Mouse (Mus musculus): ENCODE measurements at regions not wholly inside any gene's neighbourhood (a gene's known extent, or its start where the extent isn't known, plus 50 kb on each side); places are given as distances from the start of the nearest gene placed in this dataset.
A peak's percentile ranks its signal among the peaks of the same experiment; 100 is the strongest.

DNA sequence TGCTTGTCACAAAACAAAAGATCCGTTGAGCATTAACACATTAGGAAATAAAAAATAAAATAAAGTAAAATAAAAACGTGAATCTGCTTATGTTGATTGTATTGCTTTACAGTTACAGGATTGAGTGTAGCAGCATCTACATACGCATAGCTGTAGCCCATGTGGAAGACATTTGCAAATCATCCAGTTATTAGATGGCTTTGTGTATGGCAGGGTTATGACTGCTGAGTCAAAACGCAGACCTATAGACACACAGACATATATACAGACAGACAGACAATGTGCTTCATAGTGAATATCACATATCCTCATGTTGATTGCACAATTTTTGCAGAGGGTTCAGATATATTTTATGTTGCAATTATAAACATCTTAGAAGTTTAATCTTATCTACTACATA lies 64.5 kb downstream of the Gm11146 start:
- Histone ChIP-seq H3K9me3 (no peaks in the 10 kb centered on the region), H3K36me3 (no peaks in the 10 kb centered on the region), H3K27me3 (ENCODE audit: insufficient read depth, poor library complexity, severe bottlenecking) (no peaks in the 10 kb centered on the region), H3K27ac (peak overlapping the region; percentile 79), H3K4me3 (no peak overlapping the region), H3K4me1 (replicated peaks) (peaks cover 11% of the 10 kb centered on the region)
- no peak for DNase-seq (ENCODE audit: low spot score)
- WGBS: 83% methylated on average over 4 of the region's 4 CpGs

DNA sequence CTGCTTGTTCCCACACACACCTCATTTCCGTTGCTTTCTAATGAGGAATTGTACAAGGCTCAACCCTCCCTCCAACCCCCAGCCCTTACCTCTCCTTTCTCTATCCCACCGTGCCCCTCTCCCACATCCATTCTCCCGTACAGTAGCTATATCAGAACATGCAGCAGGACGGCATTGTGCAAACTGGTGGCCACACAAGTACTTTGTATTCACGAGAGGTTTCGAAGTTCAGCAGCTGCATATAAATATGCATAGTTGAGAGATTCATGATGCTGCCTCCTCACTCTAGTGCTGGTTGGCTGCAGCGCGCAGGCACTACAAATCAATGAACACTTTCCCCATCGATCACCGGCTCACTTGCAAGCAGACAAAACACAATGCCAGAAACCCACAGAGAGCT lies 65.1 kb downstream of the Gm11146 start:
- Histone ChIP-seq H3K27ac (peak overlapping the region; percentile 79), H3K36me3 (no peaks in the 10 kb centered on the region), H3K9me3 (no peaks in the 10 kb centered on the region), H3K4me3 (peak overlapping the region; percentile 26), H3K27me3 (ENCODE audit: insufficient read depth, poor library complexity, severe bottlenecking) (no peaks in the 10 kb centered on the region), H3K4me1 (replicated peaks) (peaks cover 11% of the 10 kb centered on the region)
- 66% methylated on average over 10 of the region's 10 CpGs for WGBS
- DNase-seq (ENCODE audit: low spot score): peak; percentile 30

GRCm38 (mm10) chr16:77536314-77536713 lies 65.6 kb downstream of the Gm11146 start:
- DNase-seq (ENCODE audit: low spot score): no peak
- Histone ChIP-seq H3K9me3 (no peaks in the 10 kb centered on the region), H3K4me1 (replicated peaks) (peaks cover 11% of the 10 kb centered on the region), H3K27me3 (ENCODE audit: insufficient read depth, poor library complexity, severe bottlenecking) (no peaks in the 10 kb centered on the region), H3K27ac (peak overlapping the region; percentile 79), H3K4me3 (peak overlapping the region; percentile 26), H3K36me3 (no peaks in the 10 kb centered on the region)
- WGBS: 73% methylated on average over 6 of the region's 6 CpGs

- WGBS: 80% methylated on average over 3 of the region's 3 CpGs
- no peak for DNase-seq (ENCODE audit: low spot score)
Observed at GRCm38 (mm10) chr16:77535021-77535420, 66.9 kb downstream of the Gm11146 start.

DNA sequence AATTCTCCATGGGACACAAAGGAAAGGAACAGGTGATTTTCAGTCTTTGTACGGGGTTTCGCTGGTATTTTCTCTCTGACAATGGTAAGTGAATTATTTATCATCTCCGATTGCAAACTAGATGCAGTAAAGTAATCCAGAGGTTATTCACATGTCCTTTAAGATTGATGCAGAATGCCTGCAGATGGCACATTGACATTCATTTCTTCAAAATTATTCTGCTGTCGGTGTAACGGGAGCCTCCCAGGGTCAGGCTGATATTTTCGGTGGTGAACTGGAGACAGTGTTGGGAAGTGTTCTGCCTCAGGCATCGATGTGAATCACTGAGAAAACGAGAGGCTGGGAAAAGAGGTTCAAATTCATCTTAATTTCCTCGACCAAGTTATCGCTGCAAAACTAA lies 70.3 kb downstream of the Gm11146 start:
- no peaks in the 10 kb centered on the region for H3K27me3 ChIP-seq (ENCODE audit: insufficient read depth, poor library complexity, severe bottlenecking)
- 0 out of 2 replicates have a peak, but pooled peaks cover 5% of the 10 kb centered on the region for H3K9me3 ChIP-seq
- peaks cover 6% of the 10 kb centered on the region for H3K4me1 ChIP-seq (replicated peaks)
- no peak for DNase-seq (ENCODE audit: low spot score)
- 84% methylated on average over 10 of the region's 10 CpGs for WGBS
- no peak overlapping the region for H3K4me3 ChIP-seq
- no peak overlapping the region for H3K27ac ChIP-seq
- H3K36me3 ChIP-seq: peaks cover 26% of the 10 kb centered on the region

More at GRCm38 (mm10) chr16:77535021-77535420, 66.9 kb downstream of the Gm11146 start:
- no peak overlapping the region for H3K27ac ChIP-seq
- H3K4me3 ChIP-seq: no peak overlapping the region
- H3K9me3 ChIP-seq: 0 out of 2 replicates have a peak, but pooled peaks cover 5% of the 10 kb centered on the region
- H3K4me1 ChIP-seq (replicated peaks): peaks cover 11% of the 10 kb centered on the region
- H3K36me3 ChIP-seq: peaks cover 9% of the 10 kb centered on the region
- no peaks in the 10 kb centered on the region for H3K27me3 ChIP-seq (ENCODE audit: insufficient read depth, poor library complexity, severe bottlenecking)

GRCm38 (mm10) chr16:77527951-77528350 lies 73.9 kb downstream of the Gm11146 start:
- Histone ChIP-seq H3K4me3 (no peak overlapping the region), H3K4me1 (replicated peaks) (no peaks in the 10 kb centered on the region), H3K27ac (no peak overlapping the region), H3K36me3 (peaks cover 28% of the 10 kb centered on the region), H3K9me3 (0 out of 2 replicates have a peak, but pooled peaks cover 5% of the 10 kb centered on the region), H3K27me3 (ENCODE audit: insufficient read depth, poor library complexity, severe bottlenecking) (no peaks in the 10 kb centered on the region)
- 89% methylated on average over 1 of the region's 1 CpGs for WGBS
- no peak for DNase-seq (ENCODE audit: low spot score)

DNA sequence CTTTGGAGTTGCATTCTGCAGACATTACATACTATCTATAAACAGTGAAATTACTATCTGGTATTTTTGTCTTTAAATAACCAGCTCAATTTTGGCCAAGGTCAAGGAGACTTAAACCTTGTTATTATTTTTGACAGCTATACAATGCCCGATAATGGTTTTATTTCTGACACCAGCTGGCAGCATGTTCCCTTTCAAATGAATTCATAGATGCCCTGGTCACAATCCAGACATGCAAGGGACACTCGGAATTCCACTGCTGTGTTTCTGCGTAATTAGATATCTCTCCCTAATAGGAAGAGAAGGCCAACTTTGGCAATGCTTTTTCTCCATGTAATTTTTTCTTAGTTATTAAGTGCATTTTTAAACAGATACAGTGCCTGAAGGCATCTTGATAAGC lies 87.3 kb downstream of the Gm11146 start:
- Histone ChIP-seq H3K27ac (no peak overlapping the region), H3K36me3 (peaks cover 9% of the 10 kb centered on the region), H3K4me1 (replicated peaks) (no peaks in the 10 kb centered on the region), H3K9me3 (no peaks in the 10 kb centered on the region), H3K4me3 (no peak overlapping the region), H3K27me3 (ENCODE audit: insufficient read depth, poor library complexity, severe bottlenecking) (no peaks in the 10 kb centered on the region)
- 76% methylated on average over 3 of the region's 3 CpGs for WGBS
- DNase-seq (ENCODE audit: low spot score): no peak

- peaks cover 16% of the 10 kb centered on the region for H3K4me1 ChIP-seq (replicated peaks)
- 90% methylated on average over 5 of the region's 5 CpGs for WGBS
- no peak for DNase-seq (ENCODE audit: low spot score)
- H3K36me3 ChIP-seq: peaks cover 26% of the 10 kb centered on the region
- H3K4me3 ChIP-seq: no peak overlapping the region
- H3K27me3 ChIP-seq (ENCODE audit: insufficient read depth, poor library complexity, severe bottlenecking): no peaks in the 10 kb centered on the region
- H3K27ac ChIP-seq: no peak overlapping the region
- H3K9me3 ChIP-seq: 0 out of 2 replicates have a peak, but pooled peaks cover 6% of the 10 kb centered on the region
Observed at GRCm38 (mm10) chr16:77503556-77503955, 98.3 kb downstream of the Gm11146 start.

GRCm38 (mm10) chr16:77502916-77503315 lies 99.0 kb downstream of the Gm11146 start:
- DNase-seq (ENCODE audit: low spot score): no peak
- H3K9me3 ChIP-seq: 0 out of 2 replicates have a peak, but pooled peaks cover 6% of the 10 kb centered on the region
- H3K4me1 ChIP-seq (replicated peaks): peaks cover 16% of the 10 kb centered on the region
- 84% methylated on average over 5 of the region's 5 CpGs for WGBS
- peaks cover 26% of the 10 kb centered on the region for H3K36me3 ChIP-seq
- H3K27ac ChIP-seq: no peak overlapping the region
- no peaks in the 10 kb centered on the region for H3K27me3 ChIP-seq (ENCODE audit: insufficient read depth, poor library complexity, severe bottlenecking)
- H3K4me3 ChIP-seq: no peak overlapping the region

DNA sequence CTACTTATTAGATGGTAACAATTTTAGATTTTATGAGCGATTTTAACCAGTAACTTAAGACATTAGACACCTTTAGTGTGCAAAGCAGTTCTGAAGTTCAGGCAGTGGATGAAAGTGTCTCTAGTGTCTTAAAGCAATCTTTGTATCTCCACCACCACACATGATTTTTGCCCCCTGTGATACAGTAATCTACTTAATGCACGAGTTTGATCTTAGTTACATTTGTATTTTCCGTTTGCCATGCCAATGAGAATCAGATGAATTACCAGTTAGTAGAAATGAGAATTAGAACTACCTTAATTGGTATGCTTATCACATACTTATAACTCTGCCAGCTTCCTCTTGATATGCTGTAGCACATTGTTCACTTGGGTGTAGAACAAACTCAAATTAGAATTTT lies 99.9 kb downstream of the Gm11146 start:
- peaks cover 16% of the 10 kb centered on the region for H3K4me1 ChIP-seq (replicated peaks)
- peaks cover 19% of the 10 kb centered on the region for H3K36me3 ChIP-seq
- no peak for DNase-seq (ENCODE audit: low spot score)
- H3K27ac ChIP-seq: no peak overlapping the region
- no peak overlapping the region for H3K4me3 ChIP-seq
- no peaks in the 10 kb centered on the region for H3K27me3 ChIP-seq (ENCODE audit: insufficient read depth, poor library complexity, severe bottlenecking)
- WGBS: 89% methylated on average over 3 of the region's 3 CpGs
- no peaks in the 10 kb centered on the region for H3K9me3 ChIP-seq

GRCm38 (mm10) chr16:77500981-77501380 lies 100.9 kb downstream of the Gm11146 start:
- H3K4me1 ChIP-seq (replicated peaks): peaks cover 16% of the 10 kb centered on the region
- H3K27me3 ChIP-seq (ENCODE audit: insufficient read depth, poor library complexity, severe bottlenecking): no peaks in the 10 kb centered on the region
- WGBS: 75% methylated on average over 4 of the region's 4 CpGs
- H3K4me3 ChIP-seq: 0 out of 2 replicates have a peak overlapping the region, but pooled peaks have one; percentile 16
- peak overlapping the region; percentile 72; the same call in 1 of the 2 replicates for H3K27ac ChIP-seq
- no peak for DNase-seq (ENCODE audit: low spot score)
- H3K9me3 ChIP-seq: no peaks in the 10 kb centered on the region
- peaks cover 16% of the 10 kb centered on the region; the same call in 1 of the 2 replicates for H3K36me3 ChIP-seq

- H3K4me3 ChIP-seq: 0 out of 2 replicates have a peak overlapping the region, but pooled peaks have one; percentile 16
- H3K9me3 ChIP-seq: no peaks in the 10 kb centered on the region
- H3K4me1 ChIP-seq (replicated peaks): peaks cover 16% of the 10 kb centered on the region
- no peaks in the 10 kb centered on the region for H3K27me3 ChIP-seq (ENCODE audit: insufficient read depth, poor library complexity, severe bottlenecking)
- peaks cover 11% of the 10 kb centered on the region; the same call in 1 of the 2 replicates for H3K36me3 ChIP-seq
- H3K27ac ChIP-seq: peak overlapping the region; percentile 72
- WGBS: 74% methylated on average over 6 of the region's 6 CpGs
- no peak for DNase-seq (ENCODE audit: low spot score)
Observed at GRCm38 (mm10) chr16:77500413-77500812, 101.5 kb downstream of the Gm11146 start.

DNA sequence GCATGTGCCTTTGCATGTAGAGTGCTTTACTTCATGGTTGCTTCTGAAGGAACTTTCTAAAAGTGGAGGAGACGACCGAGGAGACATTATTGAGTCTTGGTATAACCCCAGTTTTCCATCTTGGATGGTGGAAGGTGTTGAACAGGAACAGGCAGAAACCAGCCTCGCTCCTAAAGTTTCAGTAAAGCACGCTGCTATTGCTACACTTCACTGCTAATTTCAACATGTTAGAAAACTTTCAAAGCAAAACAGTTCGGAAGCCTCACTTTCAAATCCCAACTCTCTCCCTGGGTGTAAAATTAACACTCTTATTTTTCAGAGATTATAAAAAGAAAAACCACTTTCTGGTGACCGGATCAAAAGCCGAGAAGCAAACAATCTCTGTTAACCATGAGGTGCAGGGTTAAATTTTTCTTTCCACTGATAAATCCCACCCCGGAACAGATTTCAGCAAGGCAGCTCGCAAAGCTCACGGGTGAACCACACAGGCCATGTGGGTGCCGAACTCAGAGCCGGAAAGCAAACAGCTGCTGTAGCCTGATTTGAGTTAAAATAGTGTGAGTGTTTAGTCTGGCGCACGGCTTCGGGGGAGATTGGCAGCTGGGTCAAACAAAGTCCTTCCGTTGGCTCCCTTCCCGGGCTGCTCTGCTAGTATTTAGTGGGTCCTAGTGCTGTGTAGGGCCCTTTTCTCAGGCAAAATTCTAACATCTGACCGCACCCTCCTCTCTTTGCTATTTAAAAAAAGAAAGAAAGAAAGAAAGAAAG lies 102.2 kb downstream of the Gm11146 start:
- 55% methylated on average over 18 of the region's 18 CpGs for WGBS

More for the DNA sequence above, 102.2 kb downstream of the Gm11146 start:
- Histone ChIP-seq H3K27me3 (ENCODE audit: insufficient read depth, poor library complexity, severe bottlenecking) (no peaks in the 10 kb centered on the region), H3K4me3 (no peak overlapping the region), H3K27ac (peak overlapping the region; percentile 60; the same call in 1 of the 2 replicates), H3K4me1 (replicated peaks) (peaks cover 16% of the 10 kb centered on the region), H3K36me3 (peaks cover 4% of the 10 kb centered on the region; the same call in 1 of the 2 replicates), H3K9me3 (no peaks in the 10 kb centered on the region)
- peak; percentile 49 for DNase-seq (ENCODE audit: low spot score)
